Mouse (Mus musculus) neural tube, embryonic 11.5 days (tissue): ENCODE data around the gene Gm5624. TPM values are rescaled to one million over a fixed set of nuclear protein-coding genes. Genes with fewer than 3 reads are reported as not detected.
"Not testable (repeated sequence)": the region's sequence is repeated elsewhere in the genome, so short reads cannot be mapped to it uniquely, and the experiment has no call there.

Experiments
- ATAC-seq: fragments of 200-750 bp; cut with Nextera tagmentation; 2 replicates; pipeline ENCODE4 v1.8.0; 2017; ENCODE audit warnings: moderate number of reproducible peaks, mild to moderate bottlenecking, moderate TSS enrichment, moderate library complexity; ENCODE audit not compliant: insufficient read depth, low FRiP score, low TSS enrichment
- DNase-seq: peaks from one replicate; pipeline ENCODE4 v3.0.0-alpha.2; 2015; ENCODE audit warnings: low spot score
- H3K27ac ChIP-seq: fragments of 300-500 bp; sonication (generic); 2 replicates; pipeline ENCODE4 v1.5.1; 2014; ENCODE audit warnings: low read depth, mild to moderate bottlenecking, low read length
- H3K27me3 ChIP-seq: fragments of 300-500 bp; sonication (generic); 2 replicates; pipeline ENCODE4 v1.6.1; 2014; ENCODE audit warnings: mild to moderate bottlenecking, low read length, mixed read lengths; ENCODE audit not compliant: control insufficient read depth, insufficient read depth
- H3K36me3 ChIP-seq: fragments of 300-500 bp; sonication (generic); 2 replicates; pipeline ENCODE4 v1.6.1; 2014; ENCODE audit warnings: mild to moderate bottlenecking, low read length, moderate library complexity, mixed read lengths; ENCODE audit not compliant: control insufficient read depth, insufficient read depth
- H3K4me1 ChIP-seq: fragments of 300-500 bp; sonication (generic); 2 replicates; pipeline ENCODE4 v1.6.1; 2014; ENCODE audit warnings: low read length, mixed read lengths; ENCODE audit not compliant: control insufficient read depth, insufficient read depth
- H3K4me2 ChIP-seq: fragments of 300-500 bp; sonication (generic); 2 replicates; pipeline ENCODE4 v1.6.1; 2014; ENCODE audit warnings: low read depth, mild to moderate bottlenecking, moderate library complexity
- H3K4me3 ChIP-seq: fragments of 300-500 bp; sonication (generic); 2 replicates; pipeline ENCODE4 v1.5.1; 2014; ENCODE audit warnings: low read depth, low read length
- H3K9ac ChIP-seq: fragments of 300-500 bp; sonication (generic); 2 replicates; pipeline ENCODE4 v1.6.1; 2014; ENCODE audit warnings: mild to moderate bottlenecking, low read length
- H3K9me3 ChIP-seq: fragments of 300-500 bp; sonication (generic); 2 replicates; pipeline ENCODE4 v1.6.1; 2016; ENCODE audit warnings: low read length; ENCODE audit not compliant: control insufficient read depth
- WGBS: fragments of 180-500 bp; shearing (Covaris S2); extraction: QIAGEN DNeasy Blood & Tissue Kit; methylation state at CpG from one replicate; pipeline ENCODE4 v1.1.7; 2014; 5-methylcytosine and 5-hydroxymethylcytosine counted together
- polyA plus RNA-seq: library from polyadenylated mRNA; unstranded; fragments of >200 nt; fragmentation: Nextera tagmentation; extraction: Ambion mirVana; gene quantifications from 2 replicates; pipeline ENCODE4 v1.2.1, GENCODE M21; 2014

Gene Gm5624
- polyA plus RNA-seq = not detected in 2 replicates

- not testable (repeated sequence) for H3K9ac ChIP-seq, H3K4me1 ChIP-seq, DNase-seq, ATAC-seq, H3K9me3 ChIP-seq, H3K27ac ChIP-seq, H3K4me2 ChIP-seq, H3K36me3 ChIP-seq, H3K27me3 ChIP-seq, H3K4me3 ChIP-seq
- 80% methylated on average over 4 of the region's 4 CpGs for WGBS
Measured at GRCm38 (mm10) chr14:44627737-44628136, at the start of gene Gm5624. Gene Gm5624 (minus strand): TSS chr14:44627938.

DNA sequence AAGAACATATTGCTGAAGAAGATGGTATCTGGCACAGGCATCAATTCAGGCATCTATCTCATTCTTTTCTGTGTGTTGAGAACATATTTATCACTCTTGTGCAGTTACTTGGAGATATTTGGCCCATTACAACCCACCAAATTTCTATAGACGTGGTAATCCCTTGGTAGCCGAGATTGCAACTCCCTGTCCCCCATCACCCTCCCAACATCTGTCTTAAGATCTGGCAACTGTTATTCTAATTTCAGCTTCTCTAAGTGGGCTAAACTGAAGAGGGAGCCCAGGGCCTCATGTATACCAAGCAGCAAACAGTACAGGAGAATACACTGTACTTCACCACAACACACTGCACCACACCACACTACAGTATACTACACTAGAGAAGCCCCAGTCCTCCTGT, 36.0 kb downstream of the Gm5624 start:
- H3K4me3 ChIP-seq, H3K9me3 ChIP-seq, H3K36me3 ChIP-seq, H3K4me2 ChIP-seq, DNase-seq, ATAC-seq, H3K27ac ChIP-seq, H3K9ac ChIP-seq, H3K27me3 ChIP-seq, H3K4me1 ChIP-seq: not testable (repeated sequence)
- WGBS = 72% methylated on average over 2 of the region's 2 CpGs

DNA sequence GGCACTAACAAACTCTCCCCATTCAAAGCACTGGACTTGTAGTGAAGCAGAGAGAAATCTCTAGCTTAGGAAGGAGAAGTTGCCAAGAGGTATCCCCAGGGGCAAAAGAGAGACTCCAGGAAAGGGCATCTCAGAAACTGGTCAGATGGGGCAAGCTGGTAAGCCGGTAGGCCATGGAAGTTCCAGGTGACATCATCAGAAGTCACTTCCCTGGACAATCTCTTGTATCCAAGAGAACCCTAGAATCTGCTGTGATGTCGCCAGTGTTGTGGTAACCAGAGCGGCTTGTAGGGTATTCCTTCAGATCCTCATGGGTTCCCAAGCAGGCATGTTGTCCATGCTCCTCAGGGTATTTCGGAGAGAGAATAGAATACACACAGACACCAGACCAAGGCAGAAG, 44.9 kb downstream of the Gm5624 start, which contains the start of gene Gm8247:
Gene Gm8247, plus strand, starts transcription at position 301 of the 400 bp plus-strand sequence.
- H3K36me3 ChIP-seq, H3K9me3 ChIP-seq, DNase-seq, H3K4me2 ChIP-seq, H3K4me3 ChIP-seq, H3K4me1 ChIP-seq, ATAC-seq, H3K27ac ChIP-seq, H3K27me3 ChIP-seq, H3K9ac ChIP-seq: not testable (repeated sequence)
- WGBS = 87% methylated on average over 4 of the region's 4 CpGs

GRCm38 (mm10) chr14:44547961-44548360, 79.8 kb downstream of the Gm5624 start:
- H3K27ac ChIP-seq, H3K9ac ChIP-seq, DNase-seq, H3K4me1 ChIP-seq, H3K4me2 ChIP-seq, H3K4me3 ChIP-seq, H3K27me3 ChIP-seq, ATAC-seq, H3K9me3 ChIP-seq, H3K36me3 ChIP-seq: not testable (repeated sequence)
- WGBS = 77% methylated on average over 3 of the region's 5 CpGs

- not testable (repeated sequence) for H3K4me2 ChIP-seq, H3K4me1 ChIP-seq, H3K9me3 ChIP-seq, H3K4me3 ChIP-seq, DNase-seq, H3K9ac ChIP-seq, H3K36me3 ChIP-seq, H3K27me3 ChIP-seq, H3K27ac ChIP-seq, ATAC-seq
- WGBS = 90% methylated on average over 5 of the region's 5 CpGs
Measured at GRCm38 (mm10) chr14:44517976-44518375, 109.8 kb downstream of the Gm5624 start, which contains the start of gene Gm17093. Gene Gm17093 (plus strand): TSS chr14:44518276.

Other genes with a start within 250 kb of the Gm5624 start
- not detected in 2 replicates for gene Gm3371, start 217.2 kb downstream of the Gm5624 start, polyA plus RNA-seq
- gene Gm8232, start 194.3 kb downstream of the Gm5624 start, polyA plus RNA-seq = not detected in 2 replicates
- gene BC061237, start 135.5 kb downstream of the Gm5624 start, polyA plus RNA-seq = 0.28 TPM in 1 of 2 replicates, not detected in the other
- gene Gm17093, start 109.7 kb downstream of the Gm5624 start, polyA plus RNA-seq = not detected in 2 replicates
- not detected in 2 replicates for gene Gm8247, start 44.8 kb downstream of the Gm5624 start, polyA plus RNA-seq
- not detected in 2 replicates for gene Gm8257, start 78.5 kb upstream of the Gm5624 start, polyA plus RNA-seq
- not detected in 2 replicates for gene Gm8267, start 122.4 kb upstream of the Gm5624 start, polyA plus RNA-seq
- 0.08 and 0.09 TPM in 2 replicates for gene Ptgdr, start 231.4 kb upstream of the Gm5624 start, polyA plus RNA-seq